Mouse (Mus musculus) C2C12 (cell line): ENCODE results near the gene Olfr209. TPM values are rescaled to one million over a fixed set of nuclear protein-coding genes. Genes with fewer than 3 reads are reported as not detected.

Experiments used
- H3K27me3 ChIP-seq: one replicate; pipeline ENCODE4 v1.6.1; 2011; ENCODE audit not compliant: control insufficient read depth, insufficient read depth, insufficient read length
- H3K36me3 ChIP-seq: one replicate; pipeline ENCODE4 v1.6.1; 2011; ENCODE audit not compliant: control insufficient read depth, insufficient read depth
- H3K4me3 ChIP-seq: one replicate; pipeline ENCODE4 v1.5.1; 2011; ENCODE audit warnings: mild to moderate bottlenecking, control low read depth; ENCODE audit not compliant: poor library complexity, insufficient read depth, severe bottlenecking
- H3K79me2 ChIP-seq: one replicate; pipeline ENCODE4 v1.6.1; 2011; ENCODE audit not compliant: control insufficient read depth, insufficient read depth
- H3K79me3 ChIP-seq: one replicate; pipeline ENCODE4 v1.6.1; 2011; ENCODE audit warnings: low read depth, control low read depth
- H3ac ChIP-seq: one replicate; pipeline ENCODE3; 2011; ENCODE audit warnings: low read depth; ENCODE audit not compliant: control insufficient read depth, insufficient read length
- CEBPB ChIP-seq: IDR thresholded peaks from one replicate; pipeline ENCODE4 v1.6.1; 2011; ENCODE audit warnings: low read depth, mild to moderate bottlenecking, control low read depth, moderate library complexity
- MYOD1 ChIP-seq: IDR thresholded peaks from one replicate; pipeline ENCODE4 v1.6.1; 2011; ENCODE audit warnings: low read depth; ENCODE audit not compliant: control insufficient read depth, insufficient read length
- polyA plus RNA-seq: library from polyadenylated mRNA; unstranded; fragments of >200 nt; fragmentation: generic; extraction: Trizol; gene quantifications from one replicate; pipeline ENCODE4 v1.2.1, GENCODE M21; 2012; ENCODE audit warnings: missing spikeins

Gene Olfr209
- polyA plus RNA-seq, 1 experiment = not detected

DNA sequence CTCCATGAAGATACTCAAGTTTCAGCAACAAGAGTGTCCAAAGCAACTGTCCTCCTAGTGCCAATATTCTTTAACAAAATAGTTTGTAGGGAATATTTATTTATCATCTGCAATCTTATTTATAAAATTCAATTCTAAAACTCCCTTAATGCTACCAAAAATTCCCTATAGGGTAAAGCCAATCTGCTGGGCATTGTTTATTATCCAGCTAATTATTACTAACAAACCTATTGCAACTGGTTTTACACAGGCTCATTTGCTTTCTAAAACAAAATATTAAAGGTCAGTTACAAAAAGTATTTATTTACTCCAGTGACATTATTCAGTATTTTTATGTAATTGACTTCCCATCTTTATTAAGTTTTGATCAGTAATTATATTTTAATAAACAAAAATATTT, 45.6 kb downstream of the Olfr209 start, which contains the start of gene Olfr204:
Gene Olfr204, minus strand, starts transcription at position 101 of the 400 bp plus-strand sequence.
- H3ac ChIP-seq = no peak within 1 kb of the TSS
- H3K27me3 ChIP-seq = no peaks in the 10 kb centered on the region
- no peaks in the 10 kb centered on the region for H3K79me3 ChIP-seq
- no peaks in the 10 kb centered on the region for H3K36me3 ChIP-seq
- no peaks in the 10 kb centered on the region for H3K79me2 ChIP-seq
- no peak within 1 kb of the TSS for H3K4me3 ChIP-seq
- TF ChIP-seq MYOD1 (no peak), CEBPB (no peak)

Other genes starting within 250 kb of the Olfr209 start
- gene Olfr194, start 242.9 kb downstream of the Olfr209 start, polyA plus RNA-seq = not detected
- gene Olfr195, start 216.9 kb downstream of the Olfr209 start, polyA plus RNA-seq = not detected
- not detected for gene Olfr196, start 193.5 kb downstream of the Olfr209 start, polyA plus RNA-seq
- gene Olfr198, start 160.5 kb downstream of the Olfr209 start, polyA plus RNA-seq = not detected
- gene Olfr199, start 144.2 kb downstream of the Olfr209 start, polyA plus RNA-seq = not detected
- gene Olfr201, start 91.4 kb downstream of the Olfr209 start, polyA plus RNA-seq = not detected
- gene Olfr202, start 77.2 kb downstream of the Olfr209 start, polyA plus RNA-seq = not detected
- not detected for gene Olfr203, start 65.1 kb downstream of the Olfr209 start, polyA plus RNA-seq
- gene Olfr204, start 45.7 kb downstream of the Olfr209 start, polyA plus RNA-seq = not detected
- gene Olfr205, start 32.9 kb downstream of the Olfr209 start, polyA plus RNA-seq = not detected
- gene Olfr206, start 14.7 kb downstream of the Olfr209 start, polyA plus RNA-seq = not detected
- not detected for gene Gabrr3, start 43.3 kb upstream of the Olfr209 start, polyA plus RNA-seq
- gene Riox2, start 107.8 kb upstream of the Olfr209 start, polyA plus RNA-seq = 18.7 TPM
- 2.4 TPM for gene Crybg3, start 237.0 kb upstream of the Olfr209 start, polyA plus RNA-seq